Mouse (Mus musculus) C2C12 (cell line): ENCODE data around the gene Ank2. TPM values are rescaled to one million over a fixed set of nuclear protein-coding genes. Genes with fewer than 3 reads are reported as not detected.

Experiments
- H3K27me3 ChIP-seq: one replicate; pipeline ENCODE4 v1.6.1; 2011; ENCODE audit not compliant: control insufficient read depth, insufficient read depth, insufficient read length
- H3K36me3 ChIP-seq: one replicate; pipeline ENCODE4 v1.6.1; 2011; ENCODE audit not compliant: control insufficient read depth, insufficient read depth
- H3K4me3 ChIP-seq: one replicate; pipeline ENCODE4 v1.5.1; 2011; ENCODE audit warnings: mild to moderate bottlenecking, control low read depth; ENCODE audit not compliant: poor library complexity, insufficient read depth, severe bottlenecking
- H3K79me2 ChIP-seq: one replicate; pipeline ENCODE4 v1.6.1; 2011; ENCODE audit not compliant: control insufficient read depth, insufficient read depth
- H3K79me3 ChIP-seq: one replicate; pipeline ENCODE4 v1.6.1; 2011; ENCODE audit warnings: low read depth, control low read depth
- H3ac ChIP-seq: one replicate; pipeline ENCODE3; 2011; ENCODE audit warnings: low read depth; ENCODE audit not compliant: control insufficient read depth, insufficient read length
- CEBPB ChIP-seq: IDR thresholded peaks from one replicate; pipeline ENCODE4 v1.6.1; 2011; ENCODE audit warnings: low read depth, mild to moderate bottlenecking, control low read depth, moderate library complexity
- CTCF ChIP-seq: IDR thresholded peaks from one replicate; pipeline ENCODE4 v1.5.1; 2011; ENCODE audit not compliant: control insufficient read depth, insufficient read depth, insufficient read length
- FOSL1 ChIP-seq: IDR thresholded peaks from one replicate; pipeline ENCODE4 v1.8.0; 2011; ENCODE audit warnings: mild to moderate bottlenecking, low read length; ENCODE audit not compliant: poor library complexity, insufficient read depth, severe bottlenecking
- MAX ChIP-seq: IDR thresholded peaks from one replicate; pipeline ENCODE4 v1.6.1; 2011; ENCODE audit warnings: mild to moderate bottlenecking, control low read depth
- MYOD1 ChIP-seq: IDR thresholded peaks from one replicate; pipeline ENCODE4 v1.6.1; 2011; ENCODE audit warnings: low read depth; ENCODE audit not compliant: control insufficient read depth, insufficient read length
- MYOG ChIP-seq: IDR thresholded peaks from one replicate; pipeline ENCODE4 v1.6.1; 2011; ENCODE audit not compliant: control insufficient read depth, insufficient read length; ENCODE audit errors: extremely low read depth
- USF1 ChIP-seq: IDR thresholded peaks from one replicate; pipeline ENCODE4 v1.6.1; 2011; ENCODE audit warnings: low read depth, mild to moderate bottlenecking, control low read depth, moderate library complexity
- polyA plus RNA-seq: library from polyadenylated mRNA; unstranded; fragments of >200 nt; fragmentation: generic; extraction: Trizol; gene quantifications from one replicate; pipeline ENCODE4 v1.2.1, GENCODE M21; 2012; ENCODE audit warnings: missing spikeins

Ank2 gene
- polyA plus RNA-seq, 1 experiment = 3.5 TPM

- H3K27me3 ChIP-seq = no peaks in the 10 kb centered on the region
- no peak overlapping the region for H3K4me3 ChIP-seq
- H3K79me2 ChIP-seq = no peaks in the 10 kb centered on the region
- no peaks in the 10 kb centered on the region for H3K79me3 ChIP-seq
- H3ac ChIP-seq = no peak overlapping the region
- TF ChIP-seq MYOG (no peak), FOSL1 (no peak)
- H3K36me3 ChIP-seq = no peaks in the 10 kb centered on the region
Observed at GRCm38 (mm10) chr3:127188789-127189128, 310.4 kb downstream of the Ank2 start.

- Histone ChIP-seq H3K4me3 (no peak overlapping the region), H3K79me3 (no peaks in the 10 kb centered on the region), H3ac (no peak overlapping the region), H3K27me3 (no peaks in the 10 kb centered on the region), H3K79me2 (no peaks in the 10 kb centered on the region), H3K36me3 (no peaks in the 10 kb centered on the region)
- TF ChIP-seq CTCF (no peak), CEBPB (no peak), MAX (no peak), USF1 (no peak), MYOD1 (no peak)
Observed at GRCm38 (mm10) chr3:127188086-127188788, 310.9 kb downstream of the Ank2 start.

GRCm38 (mm10) chr3:127187081-127187480, 312.1 kb downstream of the Ank2 start:
- Histone ChIP-seq H3K79me3 (no peaks in the 10 kb centered on the region), H3ac (no peak overlapping the region), H3K4me3 (no peak overlapping the region), H3K36me3 (no peaks in the 10 kb centered on the region), H3K27me3 (no peaks in the 10 kb centered on the region), H3K79me2 (no peaks in the 10 kb centered on the region)
- TF ChIP-seq CTCF (no peak), MAX (no peak), MYOG (no peak), CEBPB (no peak), FOSL1 (no peak), USF1 (no peak), MYOD1 (no peak)

GRCm38 (mm10) chr3:127186239-127186638, 312.9 kb downstream of the Ank2 start:
- H3ac ChIP-seq = no peak overlapping the region
- H3K79me3 ChIP-seq = no peaks in the 10 kb centered on the region
- H3K4me3 ChIP-seq = no peak overlapping the region
- no peaks in the 10 kb centered on the region for H3K36me3 ChIP-seq
- H3K79me2 ChIP-seq = no peaks in the 10 kb centered on the region
- no peaks in the 10 kb centered on the region for H3K27me3 ChIP-seq
- TF ChIP-seq FOSL1 (no peak), MYOG (no peak), CEBPB (no peak), MAX (no peak), USF1 (no peak), CTCF (no peak), MYOD1 (no peak)

- no peaks in the 10 kb centered on the region for H3K79me3 ChIP-seq
- TF ChIP-seq CEBPB = no peak
- no peak for TF ChIP-seq MAX
- TF ChIP-seq CTCF = peak; percentile 40
- TF ChIP-seq USF1 = no peak
- no peaks in the 10 kb centered on the region for H3K36me3 ChIP-seq
- H3K4me3 ChIP-seq = no peak overlapping the region
- H3ac ChIP-seq = no peak overlapping the region
- no peaks in the 10 kb centered on the region for H3K27me3 ChIP-seq
- H3K79me2 ChIP-seq = no peaks in the 10 kb centered on the region
Observed at GRCm38 (mm10) chr3:127183998-127184753, 315.0 kb downstream of the Ank2 start.

- TF ChIP-seq FOSL1 (no peak), CEBPB (no peak), USF1 (no peak), MAX (no peak), MYOG (no peak), MYOD1 (no peak), CTCF (no peak)
- Histone ChIP-seq H3K79me3 (no peaks in the 10 kb centered on the region), H3ac (no peak overlapping the region), H3K36me3 (no peaks in the 10 kb centered on the region), H3K27me3 (no peaks in the 10 kb centered on the region), H3K4me3 (no peak overlapping the region), H3K79me2 (no peaks in the 10 kb centered on the region)
Observed at GRCm38 (mm10) chr3:127172697-127173096, 326.5 kb downstream of the Ank2 start.
